Mouse (Mus musculus) olfactory bulb, adult 2 months (tissue): ENCODE measurements around the gene Otud3. TPM values are rescaled to one million over a fixed set of nuclear protein-coding genes. Genes with fewer than 3 reads are reported as not detected.

ENCODE experiments used
- H3K27ac ChIP-seq: fragments of 200-500 bp; 2 replicates; pipeline ENCODE4 v1.5.1; 2012; ENCODE audit warnings: low read depth, low read length; ENCODE audit not compliant: insufficient read depth
- H3K4me1 ChIP-seq: fragments of 200-500 bp; 2 replicates; pipeline ENCODE4 v1.6.1; 2012; ENCODE audit warnings: low read length; ENCODE audit not compliant: control insufficient read depth, insufficient read depth
- H3K4me3 ChIP-seq: fragments of 200-500 bp; 2 replicates; pipeline ENCODE4 v1.5.1; 2012; ENCODE audit warnings: mild to moderate bottlenecking, low read depth, low read length, moderate library complexity; ENCODE audit not compliant: insufficient read depth
- CTCF ChIP-seq: fragments of 200-500 bp; IDR thresholded peaks from 2 replicates; pipeline ENCODE4 v1.5.1; 2012; ENCODE audit warnings: low read depth, mild to moderate bottlenecking, low read length, moderate library complexity; ENCODE audit not compliant: insufficient read depth
- POLR2A ChIP-seq: fragments of 200-500 bp; IDR thresholded peaks from 2 replicates; pipeline ENCODE4 v1.6.1; 2012; ENCODE audit warnings: mild to moderate bottlenecking, low read depth, low read length, moderate library complexity; ENCODE audit not compliant: insufficient read depth
- WGBS: fragments of 180-500 bp; shearing (Covaris S2); methylation state at CpG from one replicate; pipeline ENCODE4 v1.1.7; 2018; 5-methylcytosine and 5-hydroxymethylcytosine counted together
- polyA plus RNA-seq: library from polyadenylated mRNA; stranded (reverse); fragments of >200 nt; gene quantifications from 2 replicates; pipeline ENCODE4 v1.2.4, GENCODE M21; 2012; ENCODE audit warnings: low replicate concordance; ENCODE audit not compliant: missing spikeins, insufficient read depth, insufficient read length

Otud3 gene
- polyA plus RNA-seq: not detected in 2 replicates

GRCm38 (mm10) chr4:138913797-138914196, at the start of gene Otud3:
TSS of gene Otud3 (minus strand) at chr4:138913945.
- peak within 1 kb of the TSS; percentile 87 for H3K4me3 ChIP-seq
- no peak within 1 kb of the TSS for H3K27ac ChIP-seq
- 1% methylated on average over 39 of the region's 39 CpGs for WGBS
- TF ChIP-seq CTCF: peak; percentile 44; the same call in 1 of the 2 replicates
- TF ChIP-seq POLR2A: peak; percentile 98
- peaks cover 11% of the 10 kb centered on the region for H3K4me1 ChIP-seq

DNA sequence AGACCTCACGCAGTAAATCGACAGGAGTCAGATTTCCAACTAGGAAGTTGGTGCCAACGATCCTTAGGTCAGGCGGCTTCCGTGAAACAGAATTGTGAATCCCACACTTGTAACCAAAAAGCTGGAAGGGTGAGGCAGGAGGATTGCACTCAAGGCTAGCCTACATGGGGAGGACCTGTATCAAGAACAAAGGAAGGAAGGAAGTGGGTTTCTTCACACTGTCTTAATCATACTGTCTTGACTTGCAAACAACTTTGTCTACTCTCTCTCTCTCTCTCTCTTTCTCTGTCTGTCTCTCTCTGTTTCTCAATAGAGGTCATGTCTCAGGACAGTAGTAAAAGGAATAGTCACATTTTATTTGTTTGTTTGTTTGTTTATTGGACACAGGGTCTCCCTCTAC, 49.0 kb upstream of the Otud3 start:
- 93% methylated on average over 5 of the region's 5 CpGs for WGBS
- no peak for TF ChIP-seq POLR2A
- no peak for TF ChIP-seq CTCF
- Histone ChIP-seq H3K4me1 (no peaks in the 10 kb centered on the region), H3K27ac (no peak overlapping the region), H3K4me3 (no peak overlapping the region)

DNA sequence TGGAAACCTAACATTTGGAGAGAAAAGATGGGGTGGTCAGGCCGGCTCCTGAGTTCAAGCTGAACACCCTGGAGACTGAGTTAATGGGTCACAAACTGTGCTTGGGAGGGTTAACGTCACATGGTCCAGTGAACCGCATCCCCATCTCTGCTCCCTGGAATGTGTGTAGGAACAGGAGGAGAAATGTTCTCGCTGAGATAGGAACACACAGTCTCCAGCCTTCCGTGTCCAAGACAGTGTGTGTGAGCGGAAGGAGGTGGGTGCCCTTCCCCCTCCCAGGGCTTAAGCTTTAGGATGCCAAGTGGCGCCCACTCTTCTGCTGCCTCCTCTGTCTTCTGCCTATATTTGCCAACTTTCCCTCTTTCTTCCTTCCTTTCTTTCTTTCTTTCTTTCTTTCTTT, 46.2 kb upstream of the Otud3 start:
- TF ChIP-seq CTCF (no peak), POLR2A (no peak)
- WGBS: 71% methylated on average over 7 of the region's 7 CpGs

GRCm38 (mm10) chr4:138959120-138959519, 45.4 kb upstream of the Otud3 start:
- H3K4me3 ChIP-seq: no peak overlapping the region
- no peaks in the 10 kb centered on the region for H3K4me1 ChIP-seq
- H3K27ac ChIP-seq: no peak overlapping the region
- TF ChIP-seq POLR2A: no peak
- TF ChIP-seq CTCF: no peak
- WGBS: 69% methylated on average over 15 of the region's 15 CpGs

More for the DNA sequence above, 46.2 kb upstream of the Otud3 start:
- no peaks in the 10 kb centered on the region for H3K4me1 ChIP-seq
- no peak overlapping the region for H3K4me3 ChIP-seq
- no peak overlapping the region for H3K27ac ChIP-seq

DNA sequence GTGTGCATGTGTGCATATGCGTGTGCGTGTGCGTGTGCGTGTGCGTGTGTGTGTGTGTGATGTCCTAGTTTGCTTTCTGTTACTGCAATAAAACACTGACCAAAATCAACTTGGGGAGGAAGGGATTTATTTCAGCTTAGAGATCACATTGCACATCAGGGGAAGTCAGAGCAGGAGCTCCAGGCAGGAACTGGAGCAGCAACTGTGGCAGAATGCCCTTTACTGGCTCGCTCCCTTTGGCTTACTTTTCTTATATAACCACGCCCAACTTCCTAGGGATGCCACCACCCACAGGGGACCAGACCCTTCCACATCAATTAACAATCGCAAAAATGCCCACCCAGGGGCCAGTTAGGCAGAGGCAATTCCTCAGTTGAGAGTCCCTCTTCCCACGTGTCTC, 44.9 kb upstream of the Otud3 start:
- no peak for TF ChIP-seq POLR2A
- no peak for TF ChIP-seq CTCF
- WGBS: 80% methylated on average over 9 of the region's 9 CpGs
- Histone ChIP-seq H3K4me1 (no peaks in the 10 kb centered on the region), H3K27ac (no peak overlapping the region), H3K4me3 (no peak overlapping the region)

DNA sequence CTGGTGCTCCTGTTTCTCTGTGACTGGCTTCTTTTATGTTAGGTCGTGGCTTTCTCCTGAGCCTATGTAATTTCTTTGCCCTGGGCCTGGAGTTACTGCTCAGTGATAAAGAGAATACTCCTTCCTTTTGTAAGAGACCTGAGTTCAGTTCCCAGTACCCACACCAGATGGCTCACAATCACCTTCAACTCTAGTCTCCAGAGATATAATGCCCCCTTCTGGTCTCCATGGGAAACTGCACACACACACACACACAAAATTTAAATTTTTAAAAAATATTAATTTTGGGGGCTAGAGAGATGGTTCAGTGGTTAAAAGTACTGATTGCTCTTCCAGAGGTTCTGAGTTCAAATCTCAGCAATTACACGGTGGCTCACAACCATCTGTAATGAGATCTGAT, 34.5 kb upstream of the Otud3 start:
- Histone ChIP-seq H3K4me1 (0 out of 2 replicates have a peak, but pooled peaks cover 3% of the 10 kb centered on the region), H3K4me3 (no peak overlapping the region), H3K27ac (no peak overlapping the region)
- no peak for TF ChIP-seq POLR2A
- TF ChIP-seq CTCF: no peak
- WGBS: 89% methylated on average over 2 of the region's 2 CpGs

- WGBS: 32% methylated on average over 15 of the region's 15 CpGs
- TF ChIP-seq POLR2A (no peak), CTCF (no peak)
- H3K4me1 ChIP-seq: 0 out of 2 replicates have a peak, but pooled peaks cover 3% of the 10 kb centered on the region
- H3K4me3 ChIP-seq: no peak overlapping the region
- no peak overlapping the region for H3K27ac ChIP-seq
Measured at GRCm38 (mm10) chr4:138943730-138944129, 30.0 kb upstream of the Otud3 start.

GRCm38 (mm10) chr4:138941966-138942365, 28.2 kb upstream of the Otud3 start:
- TF ChIP-seq CTCF (no peak), POLR2A (no peak)
- H3K4me1 ChIP-seq: 0 out of 2 replicates have a peak, but pooled peaks cover 3% of the 10 kb centered on the region
- 65% methylated on average over 6 of the region's 6 CpGs for WGBS
- no peak overlapping the region for H3K27ac ChIP-seq
- H3K4me3 ChIP-seq: no peak overlapping the region

DNA sequence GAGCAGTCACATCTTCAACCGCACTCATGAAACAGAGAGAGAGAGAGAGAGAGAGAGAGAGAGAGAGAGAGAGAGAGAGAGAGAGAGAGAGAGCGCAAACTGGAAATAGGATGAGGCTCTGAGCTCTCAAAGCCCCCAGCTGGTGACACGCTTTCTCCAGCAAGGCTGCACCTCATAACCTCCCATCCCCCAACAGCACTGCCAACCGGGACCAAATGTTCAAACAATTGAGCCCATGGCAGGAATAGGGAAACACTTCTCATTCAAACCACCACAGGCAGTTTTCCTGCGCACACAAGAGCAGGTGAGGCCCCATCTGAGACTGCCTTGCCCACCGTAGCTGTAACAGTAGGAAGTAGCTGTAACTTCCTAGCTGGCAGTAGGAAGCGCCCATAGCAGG, 27.7 kb upstream of the Otud3 start:
- no peak overlapping the region for H3K27ac ChIP-seq
- no peak overlapping the region for H3K4me3 ChIP-seq
- 0 out of 2 replicates have a peak, but pooled peaks cover 3% of the 10 kb centered on the region for H3K4me1 ChIP-seq
- TF ChIP-seq CTCF (no peak), POLR2A (no peak)
- WGBS: 66% methylated on average over 7 of the region's 7 CpGs
